Comparison of ENCODE assay signal across 8 mouse cellular contexts in the genomic region with DNA sequence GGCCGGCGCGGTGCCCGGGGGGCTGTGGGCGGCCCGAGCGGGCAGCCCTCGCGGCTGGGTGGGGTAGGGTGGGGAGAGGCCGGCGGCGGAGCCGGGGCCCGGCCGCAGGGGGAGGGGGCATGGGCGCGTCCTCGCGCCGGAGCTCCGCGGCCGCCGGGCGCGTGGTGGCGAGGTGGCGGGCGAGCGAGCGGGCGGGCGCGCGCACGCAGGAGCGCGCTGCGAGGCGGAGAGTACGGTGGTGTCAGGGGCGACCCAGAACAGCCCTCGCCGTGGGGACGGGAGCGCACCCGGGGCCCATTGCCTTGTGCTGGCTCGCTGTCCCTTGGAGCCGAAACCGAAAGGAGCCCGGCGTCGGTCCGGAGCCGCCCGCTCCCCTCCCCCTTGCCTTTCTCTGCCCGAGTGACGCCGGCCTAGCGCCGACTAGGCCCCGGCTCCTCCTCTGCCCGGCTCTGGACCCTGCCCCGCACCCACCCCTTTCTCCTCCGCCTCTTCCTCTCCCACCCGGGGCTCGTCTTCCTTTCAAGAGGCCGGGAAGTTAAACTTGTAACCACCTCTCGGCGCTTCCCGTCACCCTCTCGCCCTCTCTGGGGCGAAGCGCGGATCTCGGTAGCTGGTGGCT. TPM values are rescaled to one million over a fixed set of nuclear protein-coding genes. Genes with fewer than 3 reads are reported as not detected.
DNase-seq lines count a peak whose midpoint lies in the region; ATAC-seq and TF ChIP-seq lines count a peak whose summit lies in the region.

No protein-coding gene starts in this region.

- H3K9ac ChIP-seq in embryonic facial prominence, embryonic 14.5 days (ENCODE audit: low read depth, low read length): peak overlapping the region; percentile 99

- H3K4me2 ChIP-seq in embryonic facial prominence, embryonic 14.5 days (ENCODE audit: low read depth, low read length): peak overlapping the region; percentile 96

- peak overlapping the region; percentile 90 for H3K4me3 ChIP-seq in bone marrow, adult 2 months (replicated peaks; ENCODE audit: control insufficient read depth, low read depth, low read length)
- H3K4me3 ChIP-seq in embryonic facial prominence, embryonic 14.5 days (ENCODE audit: low read depth, low read length): peak overlapping the region; percentile 73

- no peaks in the 10 kb centered on the region for H3K4me1 ChIP-seq in bone marrow, adult 2 months (ENCODE audit: control insufficient read depth, insufficient read depth, low read length)
- H3K4me1 ChIP-seq in embryonic facial prominence, embryonic 14.5 days (ENCODE audit: control insufficient read depth, insufficient read depth, low read length): peaks cover 19% of the 10 kb centered on the region

- no peaks in the 10 kb centered on the region for H3K27me3 ChIP-seq in embryonic facial prominence, embryonic 14.5 days (replicated peaks; ENCODE audit: control insufficient read depth, insufficient read depth, low read length)

- H3K36me3 ChIP-seq in embryonic facial prominence, embryonic 14.5 days (ENCODE audit: control insufficient read depth, insufficient read depth, low read length): peaks cover 28% of the 10 kb centered on the region

- 1% methylated on average over 64 of the region's 76 CpGs for WGBS in bone marrow, adult 2 months
- under 1% methylated on average over 26 of the region's 76 CpGs for WGBS in embryonic facial prominence, embryonic 14.5 days

- peak; percentile 28; the same call in 1 of the 2 replicates for TF ChIP-seq POLR2A in bone marrow, adult 2 months (IDR thresholded peaks at IDR 0.05; ENCODE audit: borderline replicate concordance, control insufficient read depth, low read depth, low read length)

- DNase-seq in A20 (ENCODE audit: low read depth, low spot score) (peak; percentile 91), liver (peak; percentile 85)
- DNase-seq in embryonic facial prominence, embryonic 14.5 days (ENCODE audit: low spot score): peak; percentile 90
- DNase-seq in heart, adult 8-10 months (ENCODE audit: low spot score): peak; percentile 86
- peak; percentile 92 for DNase-seq in kidney, adult 9 months
- DNase-seq in monocyte, adult 2 months (ENCODE audit: low read depth in 1 of 2, low spot score in 2 of 2): peak; percentile 66 to 85
- DNase-seq in spleen, postnatal 14 days (ENCODE audit: low spot score in 2 of 2): peak; percentile 66 to 68

- peak overlapping the region; percentile 100 for H3K27ac ChIP-seq in bone marrow, adult 2 months (ENCODE audit: control insufficient read depth, insufficient read depth, low read depth, low read length, poor library complexity)
- H3K27ac ChIP-seq in embryonic facial prominence, embryonic 14.5 days (replicated peaks; ENCODE audit: low read depth, low read length): peak overlapping the region; percentile 100

- H3K9me3 ChIP-seq in embryonic facial prominence, embryonic 14.5 days (ENCODE audit: control insufficient read depth, low read length): no peaks in the 10 kb centered on the region

- no peak for TF ChIP-seq CTCF in bone marrow, adult 2 months (IDR thresholded peaks at IDR 0.05; ENCODE audit: control insufficient read depth, insufficient read depth, low read length)

- peak; percentile 63 for ATAC-seq in embryonic facial prominence, embryonic 14.5 days (ENCODE audit: low read depth)

RNA-seq across cellular contexts. Expression of gene Ube2d3, which starts 1.1 kb away (rescaled TPM):
- 83.6 and 125 TPM in 2 replicates for polyA plus RNA-seq in bone marrow, adult 2 months (2011; ENCODE audit: insufficient read depth, insufficient read length, low replicate concordance, missing spikeins)
- polyA plus RNA-seq in embryonic facial prominence, embryonic 14.5 days (2014; fragmentation: Nextera tagmentation; extraction: Ambion mirVana): 506 and 518 TPM in 2 replicates
- 100 to 1,000 TPM; 333 to 393 (median 350) TPM for total RNA-seq in heart, adult 8-10 months (2022)

RNA-seq across cellular contexts. Expression of gene Cisd2, which starts 15.3 kb away (rescaled TPM):
- 15.7 and 17.0 TPM in 2 replicates for polyA plus RNA-seq in bone marrow, adult 2 months (2011; ENCODE audit: insufficient read depth, insufficient read length, low replicate concordance, missing spikeins)
- polyA plus RNA-seq in embryonic facial prominence, embryonic 14.5 days (2014; fragmentation: Nextera tagmentation; extraction: Ambion mirVana): 41.0 and 43.8 TPM in 2 replicates
- 10 to 100 TPM; 45.0 to 53.5 (median 50.7) TPM for total RNA-seq in heart, adult 8-10 months (2022)

RNA-seq across cellular contexts. Expression of gene Manba, which starts 46.4 kb away (rescaled TPM):
- 5.3 and 21.0 TPM in 2 replicates for polyA plus RNA-seq in bone marrow, adult 2 months (2011; ENCODE audit: insufficient read depth, insufficient read length, low replicate concordance, missing spikeins)
- 7.9 and 8.1 TPM in 2 replicates for polyA plus RNA-seq in embryonic facial prominence, embryonic 14.5 days (2014; fragmentation: Nextera tagmentation; extraction: Ambion mirVana)
- 10 to 100 TPM; 15.8 to 19.3 (median 16.8) TPM for total RNA-seq in heart, adult 8-10 months (2022)

Comparison
In these comparisons a context has a peak if more than half of its experiments do, and no peak if none do; other contexts are left out.
1. Peak in every context shown above with its lines: DNase-seq, ATAC-seq, H3K4me3 ChIP-seq and H3K27ac ChIP-seq.